Mouse (Mus musculus) NIH3T3 (cell line): ENCODE data around the gene Coro1b.

Experiments
- DNase-seq: peaks from one replicate; pipeline ENCODE4 v3.0.0-alpha.2; 2012; ENCODE audit warnings: low read depth

Coro1b gene

DNA sequence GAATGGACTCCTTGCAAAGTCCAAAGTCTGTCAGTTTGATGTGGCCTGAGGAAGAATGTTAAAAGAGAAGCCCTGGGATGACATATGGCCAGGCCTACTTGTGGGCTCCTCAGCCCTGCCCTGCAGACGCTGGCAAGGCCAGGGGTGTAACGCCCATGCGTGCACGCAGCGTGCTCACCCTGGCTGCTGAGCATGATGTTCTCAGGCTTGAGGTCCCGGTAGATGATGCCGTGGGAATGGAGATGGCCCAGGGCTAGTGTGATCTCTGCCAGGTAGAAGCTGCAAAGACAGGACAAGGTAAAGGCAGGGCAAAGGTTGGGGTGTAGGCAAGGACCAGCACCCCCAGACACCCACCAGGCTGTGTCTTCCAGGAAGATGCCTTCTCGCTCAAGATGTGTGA lies 10.6 kb downstream of the Coro1b start:
- DNase-seq: no peak

DNA sequence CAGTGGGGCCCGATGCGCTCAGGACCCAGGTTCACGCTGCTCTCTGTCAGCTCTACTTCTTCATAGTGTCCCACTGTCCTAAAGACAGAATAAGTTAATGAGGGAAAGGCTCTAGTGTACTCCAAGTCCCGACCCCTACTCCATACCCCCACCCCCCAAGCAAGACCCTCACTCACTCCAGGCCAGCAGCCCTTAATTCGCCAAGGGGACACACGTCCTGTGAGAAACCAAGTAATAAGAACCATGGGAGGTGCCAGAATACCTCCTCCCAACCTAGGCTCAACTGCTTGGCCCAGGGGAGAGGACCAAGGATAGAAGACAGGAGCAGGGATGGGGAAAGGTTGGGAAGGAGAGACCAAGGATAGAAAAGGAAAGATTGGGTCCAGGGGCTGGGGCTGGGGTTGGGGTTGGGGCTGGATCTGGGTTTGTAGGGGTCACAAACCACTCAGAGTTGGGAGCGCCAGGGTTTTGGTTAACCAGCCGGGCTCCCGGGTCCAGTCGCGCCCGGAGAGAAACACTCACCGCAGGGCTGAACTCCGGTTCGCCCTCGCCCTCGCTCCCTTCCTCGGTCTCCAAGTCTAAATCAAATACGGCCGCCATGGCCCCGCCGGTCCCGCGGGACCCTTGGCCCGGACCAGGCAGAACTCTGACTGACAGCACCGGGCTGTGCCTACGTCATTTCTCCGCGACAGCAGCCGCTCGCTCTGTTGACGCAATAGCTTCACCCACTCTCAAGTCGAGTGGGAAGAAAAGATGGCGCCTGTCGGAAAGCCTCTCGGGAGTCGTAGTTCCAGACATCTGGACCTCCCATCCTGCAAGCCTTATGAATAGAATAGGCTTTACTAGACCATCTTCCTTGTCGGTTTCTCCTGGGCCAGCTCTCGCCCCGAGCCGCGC lies 14.5 kb downstream of the Coro1b start, which contains the start of gene Rps6kb2:
Gene Rps6kb2 (minus strand): TSS at position 709 of the 897 bp plus-strand sequence.
- DNase-seq: peak; percentile 99

DNA sequence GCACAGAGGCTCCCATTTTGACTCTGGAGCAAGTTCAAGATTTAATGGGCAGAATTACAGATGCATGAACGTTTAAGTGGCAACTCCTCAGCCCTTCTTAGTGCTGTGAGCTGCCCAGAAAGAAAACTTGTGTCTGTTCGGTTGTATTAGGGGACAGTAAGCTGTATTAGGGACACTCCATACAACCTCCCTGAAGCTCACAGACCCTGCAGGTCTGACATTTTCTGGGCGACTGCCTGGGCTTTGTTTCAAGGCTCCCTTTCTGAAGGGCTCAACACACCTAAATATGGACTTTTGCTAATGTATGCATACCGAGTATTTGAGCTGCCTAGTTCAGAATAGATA lies 15.1 kb downstream of the Coro1b start:
- no peak for DNase-seq

DNA sequence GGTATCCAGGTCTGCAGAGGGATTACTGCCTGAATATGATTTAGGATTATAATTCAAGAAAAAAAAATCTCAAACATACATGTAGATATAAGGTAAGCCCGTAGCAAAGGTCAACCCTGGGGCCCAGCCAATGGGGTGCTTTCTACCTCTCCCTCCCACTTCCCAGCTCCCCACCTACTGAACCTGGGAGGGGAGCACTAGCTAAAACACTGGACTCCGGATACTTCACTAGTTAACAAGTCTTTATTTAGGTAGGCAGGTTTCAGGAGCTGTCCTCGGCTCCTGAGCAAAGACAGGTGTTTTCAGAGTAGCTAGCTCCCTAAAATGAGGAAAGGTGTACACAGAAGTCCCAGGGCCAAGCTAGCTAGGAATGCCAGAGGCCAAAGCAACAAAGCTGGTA lies 15.7 kb downstream of the Coro1b start:
- DNase-seq: no peak

DNA sequence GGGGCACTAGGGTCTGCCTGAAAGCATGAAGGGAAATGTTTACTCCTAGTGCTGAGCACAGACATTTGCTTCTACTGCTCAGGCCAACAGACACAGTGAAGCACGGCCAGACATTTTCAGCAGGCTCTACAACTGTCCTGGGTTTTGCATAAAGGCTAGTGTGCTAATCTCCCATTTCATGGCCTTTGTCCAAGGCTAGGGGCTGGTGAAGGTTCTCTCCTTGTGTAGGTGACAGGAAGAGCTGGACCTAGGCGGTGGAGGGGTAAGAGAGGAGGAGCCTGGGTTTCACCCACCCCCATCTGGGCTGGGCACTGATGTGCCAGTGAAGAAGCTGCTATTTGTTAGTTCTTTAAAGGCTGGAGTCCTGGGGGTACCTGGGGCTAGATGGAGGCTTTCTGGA lies 16.3 kb downstream of the Coro1b start:
- no peak for DNase-seq

DNA sequence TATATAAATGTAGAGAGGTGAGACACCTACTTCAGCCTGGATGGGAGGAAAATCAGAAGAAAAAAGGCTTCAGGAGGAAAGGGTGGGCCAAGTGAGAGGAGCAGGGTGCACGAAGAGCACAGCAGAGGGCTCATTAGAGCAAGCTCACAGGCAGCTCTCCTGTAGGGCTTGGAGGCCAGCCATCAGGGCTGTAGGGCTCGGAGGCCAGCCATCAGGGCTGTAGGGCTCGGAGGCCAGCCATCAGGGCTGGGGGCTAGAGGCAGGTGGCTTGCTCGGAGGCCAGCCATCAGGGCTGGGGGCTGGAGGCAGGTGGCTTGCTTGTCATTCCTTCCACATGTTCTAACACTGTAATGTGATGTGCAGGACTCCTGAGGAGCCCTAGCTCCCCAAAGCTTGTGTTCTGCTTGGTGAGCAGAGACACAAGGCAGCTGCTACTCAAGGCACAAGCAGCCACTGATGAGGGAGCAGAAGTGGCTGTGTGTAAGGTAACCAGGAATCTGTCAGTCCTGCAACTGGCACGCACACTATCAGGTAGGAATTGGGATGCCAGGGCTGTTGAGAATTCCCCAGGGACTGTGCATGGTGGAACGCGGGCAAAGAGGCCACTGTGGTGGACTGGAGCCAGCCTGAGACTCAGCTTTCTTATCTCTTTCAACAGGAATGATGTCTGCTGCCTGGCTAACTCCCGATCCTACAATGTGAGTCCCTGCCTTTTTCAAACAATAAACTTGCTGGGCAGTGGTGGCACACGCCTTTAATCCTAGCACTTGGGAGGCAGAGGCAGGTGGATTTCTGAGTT lies 18.5 kb downstream of the Coro1b start:
- no peak for DNase-seq

DNA sequence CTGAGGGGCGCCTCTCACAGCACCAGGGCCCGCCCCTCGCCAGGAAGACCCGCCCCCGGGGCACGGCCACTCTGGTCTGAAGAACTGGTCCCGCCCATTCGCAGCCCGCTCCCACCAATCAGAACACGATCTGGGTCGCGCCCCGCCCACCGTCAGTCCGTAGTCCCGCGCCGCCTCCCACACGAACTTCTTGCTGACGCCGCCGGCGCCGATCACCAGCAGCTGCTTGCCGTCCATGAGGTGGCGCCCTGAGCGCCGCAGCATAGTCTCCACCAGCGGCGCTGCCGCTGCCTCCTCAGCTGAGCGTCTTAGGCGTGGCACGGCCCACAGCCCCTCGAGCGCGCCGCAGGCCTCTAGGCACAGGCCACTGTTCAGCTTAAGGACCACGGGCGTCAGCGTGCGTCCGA lies 21.0 kb downstream of the Coro1b start:
- DNase-seq: peak; percentile 100

DNA sequence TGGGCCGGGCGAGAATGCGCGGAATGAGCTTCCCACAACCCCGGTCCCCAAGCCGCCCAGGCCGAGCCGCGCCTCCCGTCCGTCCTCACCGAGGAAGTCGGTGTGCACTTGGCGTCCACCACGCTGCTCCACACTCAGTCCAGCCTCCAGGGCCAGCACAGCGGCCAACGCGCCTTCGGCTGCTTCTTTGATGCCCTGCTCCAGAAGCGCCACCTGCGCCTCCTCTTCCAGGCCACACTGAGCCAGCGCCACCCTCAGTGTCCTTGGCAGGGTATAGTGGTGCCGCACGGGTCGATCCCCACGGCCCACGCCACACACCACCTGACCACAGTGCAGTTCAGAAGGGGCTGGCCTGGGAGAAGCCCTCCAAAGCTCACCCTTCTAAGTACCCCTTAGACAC lies 21.4 kb downstream of the Coro1b start:
- DNase-seq: no peak

DNA sequence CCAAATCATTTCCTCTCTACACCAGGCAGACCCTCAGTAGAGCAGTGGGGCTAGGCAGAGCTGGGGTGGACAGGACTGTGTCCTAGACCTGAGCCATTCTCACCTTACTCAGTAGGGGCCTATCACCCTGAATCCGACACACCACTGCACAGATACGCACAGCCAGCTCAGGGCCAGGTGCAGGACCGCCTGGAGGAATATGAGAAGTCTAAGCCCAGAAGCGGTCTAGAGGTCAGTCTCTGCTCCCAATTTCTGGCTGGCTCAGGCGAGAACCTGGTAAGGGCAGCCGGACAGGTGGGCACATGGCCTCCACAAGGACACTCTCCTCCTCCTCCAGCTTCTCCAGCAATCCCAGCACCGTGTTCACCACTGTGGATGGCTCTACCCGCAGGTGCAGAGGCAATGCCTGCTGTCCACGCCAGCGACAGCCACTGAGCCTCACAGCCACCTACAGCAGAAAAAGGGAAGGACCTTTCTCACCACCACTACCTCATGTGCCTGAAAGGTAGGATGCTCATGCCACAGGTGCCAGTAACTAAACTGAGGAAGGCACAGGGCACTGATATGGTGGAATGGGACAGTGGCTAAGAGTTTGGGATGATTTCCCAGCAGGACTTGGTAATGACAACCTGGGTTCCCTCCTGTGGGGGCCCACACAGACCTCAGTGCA lies 22.4 kb downstream of the Coro1b start:
- no peak for DNase-seq

DNA sequence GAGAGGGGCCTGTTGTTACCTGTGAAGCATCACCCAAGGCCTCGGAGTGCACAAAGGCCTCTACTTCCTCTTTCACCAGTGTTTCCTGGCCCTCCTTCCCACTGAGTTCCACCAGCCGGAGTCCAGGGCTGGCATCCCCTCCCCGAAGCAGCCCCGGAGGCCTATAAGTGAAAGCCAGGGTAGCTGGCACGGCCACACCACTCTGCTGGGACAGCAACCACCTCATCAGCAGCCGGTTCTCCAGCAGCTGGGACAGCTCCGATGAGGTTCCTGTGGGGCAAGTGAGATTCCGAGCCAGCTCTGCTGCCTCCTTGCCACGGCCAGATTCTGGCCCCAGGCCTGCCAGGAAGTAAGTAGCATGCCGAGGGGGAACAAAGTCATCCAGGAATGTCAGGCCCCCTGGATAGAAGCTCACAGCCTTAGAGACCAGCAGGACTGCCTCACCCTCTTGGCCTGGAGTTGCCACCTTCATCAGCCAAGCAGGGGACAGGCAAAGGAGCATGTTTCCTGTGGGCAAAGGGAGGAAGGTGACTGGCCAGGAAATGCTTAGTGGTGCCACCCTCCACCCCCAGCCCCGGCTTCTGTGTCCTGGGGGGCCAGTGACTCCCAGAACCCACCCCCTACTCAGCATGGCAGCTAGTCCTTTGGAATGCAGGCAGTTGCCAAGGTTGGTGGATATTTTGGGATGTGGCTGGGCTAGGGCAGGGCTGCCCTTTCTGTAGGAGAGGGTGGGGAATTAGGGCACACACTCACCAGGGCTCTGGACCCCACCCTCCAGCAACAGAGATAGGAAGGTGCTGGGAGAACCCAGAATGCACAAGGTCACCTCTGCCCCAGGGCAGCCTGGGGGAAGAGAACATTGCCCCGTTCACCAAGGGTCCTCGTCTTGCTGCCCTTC lies 23.2 kb downstream of the Coro1b start:
- peak; percentile 53 for DNase-seq

DNA sequence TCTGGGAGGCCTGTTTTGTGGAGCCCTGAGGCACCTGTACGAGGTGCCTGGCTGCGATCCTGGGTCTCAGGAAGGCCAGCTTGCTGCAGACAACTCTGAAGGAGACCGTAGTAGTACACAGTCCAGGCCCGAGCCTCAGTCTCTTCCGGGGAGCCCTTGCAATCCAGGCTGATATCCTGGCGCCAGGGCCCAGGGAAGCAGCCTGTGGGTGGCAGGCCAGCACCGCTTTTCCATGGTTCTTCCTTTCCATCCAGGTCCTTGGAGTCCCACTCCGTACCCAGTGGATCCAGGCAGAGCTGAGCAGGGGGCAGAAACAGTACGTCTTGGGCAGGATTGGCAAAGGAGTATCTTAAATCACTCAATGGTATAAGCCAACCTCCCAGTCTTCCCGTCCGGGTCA lies 24.5 kb downstream of the Coro1b start:
- DNase-seq: no peak

DNA sequence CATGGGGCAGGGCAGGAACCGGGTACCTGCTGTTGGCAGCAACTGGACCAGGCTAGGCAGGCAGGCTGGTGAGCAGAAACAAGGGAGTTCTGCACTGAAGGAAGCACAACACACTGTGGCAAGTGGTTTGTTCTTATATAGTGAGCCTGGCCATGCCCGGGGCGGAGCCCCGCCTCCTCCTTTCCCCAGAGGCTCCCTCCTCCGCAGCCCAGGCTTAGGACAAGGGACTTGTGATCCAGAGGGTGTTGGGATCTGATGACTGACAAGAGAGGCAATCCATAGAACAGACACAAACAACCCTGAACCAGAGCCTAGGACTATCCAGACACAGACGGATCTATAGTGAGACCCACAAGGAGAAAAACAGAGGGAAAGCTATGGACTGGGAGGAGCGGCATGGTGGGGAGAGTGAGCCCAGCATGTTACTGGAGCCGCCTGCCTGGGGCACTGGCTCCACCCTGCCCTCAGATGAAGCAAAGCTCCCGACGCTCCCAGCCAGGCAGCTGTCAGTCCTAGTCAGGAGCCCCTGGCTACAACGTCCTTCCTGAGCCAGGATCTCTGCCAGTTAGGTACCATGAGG lies 27.0 kb downstream of the Coro1b start, which contains the start of gene Carns1:
Gene Carns1 (minus strand): TSS at position 112 of the 580 bp plus-strand sequence.
- DNase-seq: peak; percentile 57

DNA sequence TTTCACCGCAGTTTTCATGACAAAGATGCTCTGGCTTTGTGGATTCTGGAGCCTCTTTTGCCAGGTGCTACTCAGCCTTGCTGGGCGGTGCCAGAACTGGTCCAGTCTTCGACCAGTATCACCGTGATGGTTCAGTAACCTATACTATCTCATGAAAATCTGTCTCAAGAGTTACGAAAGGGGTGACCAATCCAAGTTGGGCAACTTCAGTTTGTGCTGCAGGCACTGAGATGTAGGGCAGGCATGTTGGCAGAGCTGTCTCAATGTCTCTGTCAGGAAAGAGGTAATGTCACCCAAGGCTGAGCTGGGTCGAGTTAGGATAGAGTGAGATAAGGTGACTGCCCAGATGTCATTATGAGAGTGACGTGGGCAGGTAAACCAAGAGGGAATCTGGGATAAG lies 32.0 kb downstream of the Coro1b start:
- DNase-seq: no peak

DNA sequence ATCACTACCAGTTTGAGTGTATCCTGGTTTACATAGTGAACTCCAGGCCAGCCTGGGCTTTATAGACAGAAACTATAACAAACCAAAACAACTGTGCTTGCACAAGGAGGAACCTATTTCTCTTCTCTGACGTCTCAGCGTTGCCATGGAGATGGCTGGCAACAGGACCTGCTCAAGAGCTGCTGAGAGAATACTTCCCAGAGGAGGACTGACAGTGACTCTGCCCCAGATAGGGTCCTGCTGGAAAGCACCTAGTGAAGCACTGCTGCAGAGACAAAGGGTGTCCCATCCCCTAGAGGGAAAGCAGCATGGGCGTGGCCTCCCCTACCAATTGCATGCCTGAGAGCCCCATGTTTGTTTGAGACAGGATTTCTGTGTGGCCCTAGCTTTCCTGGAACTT lies 33.5 kb downstream of the Coro1b start:
- peak; percentile 83 for DNase-seq

DNA sequence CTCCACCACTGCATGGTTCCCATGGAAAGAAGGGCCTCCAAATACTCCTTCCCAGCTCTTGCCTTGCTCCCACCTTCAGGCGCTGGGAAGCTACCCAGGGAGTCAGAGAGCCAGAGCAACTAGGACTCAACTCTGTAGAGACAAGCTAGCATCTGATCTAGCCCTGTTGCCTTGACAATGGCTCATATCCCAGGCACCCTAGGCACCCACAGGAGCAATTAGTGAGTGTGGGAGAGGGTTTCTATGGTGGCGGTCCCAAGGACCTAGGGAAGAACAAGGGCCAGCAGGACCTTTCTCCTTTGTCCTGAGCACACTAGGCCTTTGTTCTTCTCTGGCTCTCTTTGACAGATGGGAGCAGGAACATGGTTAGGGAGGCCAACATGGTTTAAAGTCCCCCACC lies 35.3 kb downstream of the Coro1b start:
- no peak for DNase-seq

DNA sequence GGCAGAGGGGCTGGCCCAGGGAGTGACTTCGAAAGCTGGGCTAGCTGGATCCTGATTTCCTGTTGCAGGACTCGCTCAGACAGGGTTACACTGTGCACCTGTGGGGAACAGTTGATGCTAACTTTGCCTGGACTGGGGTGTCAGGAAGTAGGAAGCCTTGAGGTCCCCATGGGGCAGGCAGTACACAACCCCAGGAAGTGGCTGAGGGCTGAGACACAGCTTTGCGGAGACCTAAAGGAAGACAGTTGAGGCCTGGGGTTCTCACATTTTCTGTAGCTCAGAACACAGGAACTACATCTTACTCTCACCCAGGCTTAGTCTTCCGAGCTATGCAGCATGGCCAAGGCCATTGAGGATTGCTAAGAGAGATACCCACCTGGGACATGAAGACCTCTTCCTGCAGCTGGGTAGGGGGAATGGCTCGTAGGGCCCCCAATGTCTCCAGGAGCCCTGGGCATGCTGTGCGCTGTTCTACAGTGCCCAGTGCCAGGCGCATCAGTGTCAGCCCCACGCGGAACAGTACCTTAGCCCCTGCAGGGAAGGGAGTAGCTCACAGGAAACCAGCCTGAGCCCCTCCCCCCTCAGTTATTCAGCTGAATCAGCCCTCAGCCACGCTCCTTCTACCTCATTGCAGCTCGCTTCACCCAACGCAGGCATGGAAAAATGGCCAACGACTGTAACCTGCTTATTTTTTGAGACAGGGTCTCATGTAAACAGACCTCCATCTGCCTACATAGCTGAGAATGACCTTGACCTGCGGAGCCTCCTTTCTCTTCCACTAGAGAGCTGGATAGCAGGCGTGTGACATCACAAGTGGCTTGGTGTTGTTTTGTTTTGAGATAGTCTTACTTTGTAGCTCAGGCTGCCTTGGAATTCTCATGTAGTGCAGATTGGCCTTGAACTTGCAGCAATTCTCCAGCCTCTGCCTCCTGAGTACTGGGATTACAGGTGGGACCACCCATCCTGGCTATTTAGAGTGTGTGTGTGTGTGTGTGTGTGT lies 36.9 kb downstream of the Coro1b start:
- no peak for DNase-seq

DNA sequence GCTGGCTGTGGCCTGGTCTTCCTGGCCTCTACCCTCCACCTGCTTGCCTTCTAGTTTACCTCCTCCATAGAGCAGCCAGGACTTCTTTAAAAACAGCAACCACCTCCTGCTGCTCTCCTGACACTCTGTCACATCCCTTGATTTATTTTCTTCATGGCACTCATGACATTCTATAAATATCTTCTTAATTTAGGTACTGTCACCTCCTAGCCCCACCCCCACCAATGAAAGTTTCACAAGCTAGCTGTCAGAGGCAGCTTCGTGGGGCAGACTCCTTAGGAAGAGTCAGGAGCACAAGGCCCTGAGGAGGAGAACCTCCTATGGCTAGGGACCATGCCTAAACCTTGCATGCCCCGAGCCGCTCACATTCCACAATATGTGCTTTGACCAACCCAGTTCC lies 38.9 kb downstream of the Coro1b start:
- no peak for DNase-seq

DNA sequence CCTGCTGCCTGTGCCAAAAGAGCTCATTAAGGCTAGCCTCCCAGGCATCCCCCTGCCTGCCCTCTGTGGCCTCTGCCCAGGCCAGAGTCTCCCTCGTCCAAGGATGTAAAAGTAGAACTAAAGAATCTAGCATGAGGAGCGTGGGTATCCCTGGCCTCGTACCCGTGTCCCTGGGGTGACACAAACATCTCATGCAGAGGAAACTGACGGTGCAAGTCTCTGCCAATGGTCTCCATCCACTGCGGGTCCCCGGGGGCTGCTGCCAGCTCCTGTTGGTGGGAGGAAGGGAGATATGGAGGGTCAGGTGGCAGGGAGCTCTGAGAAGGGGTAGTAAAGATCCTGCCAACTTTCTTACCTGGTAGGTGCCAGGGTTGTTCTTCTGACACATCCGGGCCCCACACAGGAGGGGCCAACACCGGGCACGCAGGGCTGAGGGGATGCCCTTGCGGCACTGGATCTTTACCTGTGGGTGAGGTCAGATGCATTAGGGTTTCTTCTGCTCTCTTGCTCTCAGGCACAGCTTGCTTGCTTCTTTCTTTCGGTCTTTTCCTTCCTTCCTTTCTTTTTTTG lies 40.7 kb downstream of the Coro1b start:
- DNase-seq: no peak

DNA sequence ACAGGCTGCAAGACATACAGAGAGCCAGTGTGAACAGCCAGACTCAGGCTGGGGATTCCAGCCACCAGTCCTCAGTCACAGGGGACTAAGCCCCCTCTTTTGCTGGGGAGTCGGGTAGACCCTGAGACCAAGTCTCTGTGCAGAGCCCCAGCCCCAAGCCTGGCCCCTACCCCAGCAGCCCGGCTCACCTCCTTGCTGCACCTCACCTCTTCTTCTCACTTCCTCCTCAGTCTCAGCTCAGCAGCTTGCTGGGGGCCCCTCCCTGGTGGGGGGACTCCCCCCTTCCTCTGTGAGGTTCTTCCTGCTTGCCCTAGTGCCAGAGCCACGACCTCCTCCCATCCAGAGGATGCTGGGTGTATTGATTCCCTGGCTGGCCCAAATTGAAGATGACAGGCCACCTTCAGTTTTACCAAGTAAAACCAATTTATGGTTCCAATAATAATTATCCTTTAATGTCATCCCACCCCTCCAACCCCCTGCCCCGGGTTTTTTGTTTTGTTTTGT lies 42.5 kb downstream of the Coro1b start, which contains the start of gene Tbc1d10c:
Gene Tbc1d10c (minus strand): TSS at position 454 of the 504 bp plus-strand sequence.
- no peak for DNase-seq
